Mouse (Mus musculus) CH12.LX (cell line): ENCODE measurements around the gene Olfr110.

ENCODE experiments used
- CHD1 ChIP-seq: IDR thresholded peaks from 2 replicates; pipeline ENCODE4 v1.6.1; 2012; ENCODE audit warnings: low read depth, low read length, improper control_type of control experiment, inconsistent platforms
- CHD2 ChIP-seq: IDR thresholded peaks from 2 replicates; pipeline ENCODE4 v1.6.1; 2011; ENCODE audit warnings: low read length, improper control_type of control experiment
- CTCF ChIP-seq, 2 experiments: IDR thresholded peaks in 1 of 2; conservative IDR thresholded peaks in 1 of 2; 2 replicates each; pipeline ENCODE4 v1.5.1; 2011 to 2012; ENCODE audit warnings: low read depth in 2 of 2, low read length in 2 of 2, improper control_type of control experiment in 1 of 2, inconsistent platforms in 1 of 2, mild to moderate bottlenecking in 1 of 2, moderate library complexity in 1 of 2
- E2F4 ChIP-seq: IDR thresholded peaks from 2 replicates; pipeline ENCODE4 v1.6.1; 2011; ENCODE audit warnings: low read depth, low read length, improper control_type of control experiment; ENCODE audit not compliant: insufficient replicate concordance
- MAFK ChIP-seq: IDR thresholded peaks from 2 replicates; pipeline ENCODE4 v1.6.1; 2011; ENCODE audit warnings: low read length, improper control_type of control experiment; ENCODE audit not compliant: insufficient replicate concordance
- MAX ChIP-seq: IDR thresholded peaks from 2 replicates; pipeline ENCODE4 v1.6.1; 2011; ENCODE audit warnings: low read length, improper control_type of control experiment
- POLR2A ChIP-seq: IDR thresholded peaks from 2 replicates; pipeline ENCODE4 v1.6.1; 2011; ENCODE audit warnings: low read depth, mild to moderate bottlenecking, improper control_type of control experiment, low read length
- SIN3A ChIP-seq: IDR thresholded peaks from 2 replicates; pipeline ENCODE4 v1.6.1; 2012; ENCODE audit warnings: low read length, improper control_type of control experiment, inconsistent platforms
- USF1 ChIP-seq: IDR thresholded peaks from 2 replicates; pipeline ENCODE4 v1.6.1; 2014; ENCODE audit warnings: low read depth, mild to moderate bottlenecking, inconsistent platforms, low read length, improper control_type of control experiment
- ZC3H11A ChIP-seq: IDR thresholded peaks from 2 replicates; pipeline ENCODE4 v1.6.1; 2012; ENCODE audit warnings: low read depth, mild to moderate bottlenecking, inconsistent platforms, low read length, improper control_type of control experiment
- ZMIZ1 ChIP-seq: IDR thresholded peaks from 2 replicates; pipeline ENCODE4 v1.6.1; 2012; ENCODE audit warnings: low read depth, mild to moderate bottlenecking, inconsistent platforms, low read length, improper control_type of control experiment

- no peak for TF ChIP-seq MAFK
- TF ChIP-seq MAX, result no peak
- no peak for TF ChIP-seq POLR2A
- TF ChIP-seq CHD1, result no peak
- no peak for TF ChIP-seq SIN3A
- no peak for TF ChIP-seq ZC3H11A
- TF ChIP-seq CHD2, result no peak
- TF ChIP-seq CTCF (conservative IDR thresholded peaks at IDR 0.05 in 1 of 2, IDR thresholded peaks at IDR 0.05 in 1 of 2; ENCODE audit: low read depth in 2 of 2, low read length in 2 of 2), result no peak
- TF ChIP-seq USF1, result no peak
- no peak for TF ChIP-seq E2F4
- no peak for TF ChIP-seq ZMIZ1
Observed at GRCm38 (mm10) chr17:37483452-37483851, 8.8 kb upstream of the Olfr110 start, which contains the start of gene H2-M2.
